Mouse (Mus musculus) hindbrain, embryonic 16.5 days (tissue): ENCODE results near the gene Man1b1. TPM values are rescaled to one million over a fixed set of nuclear protein-coding genes. Genes with fewer than 3 reads are reported as not detected.
A peak's percentile ranks its signal among the peaks of the same experiment; 100 is the strongest.

ENCODE experiments used
- ATAC-seq: fragments of 200-750 bp; cut with Nextera tagmentation; 2 replicates; pipeline ENCODE4 v1.8.0; 2017; ENCODE audit warnings: moderate TSS enrichment, moderate library complexity
- H3K27ac ChIP-seq: fragments of 300-500 bp; sonication (generic); 2 replicates; pipeline ENCODE4 v1.5.1; 2014; ENCODE audit warnings: low read depth, mild to moderate bottlenecking, control low read depth, low read length, moderate library complexity
- H3K27me3 ChIP-seq: fragments of 300-500 bp; sonication (generic); replicated peaks from 2 replicates; pipeline ENCODE4 v1.6.1; 2014; ENCODE audit warnings: low read length; ENCODE audit not compliant: control insufficient read depth, insufficient read depth
- H3K36me3 ChIP-seq: fragments of 300-500 bp; sonication (generic); 2 replicates; pipeline ENCODE4 v1.6.1; 2014; ENCODE audit warnings: mild to moderate bottlenecking, low read length, moderate library complexity, mixed read lengths; ENCODE audit not compliant: control insufficient read depth, insufficient read depth
- H3K4me1 ChIP-seq: fragments of 300-500 bp; sonication (generic); 2 replicates; pipeline ENCODE4 v1.6.1; 2014; ENCODE audit warnings: low read depth, low read length; ENCODE audit not compliant: control insufficient read depth, insufficient read depth
- H3K4me2 ChIP-seq: fragments of 300-500 bp; sonication (generic); 2 replicates; pipeline ENCODE4 v1.6.1; 2014; ENCODE audit warnings: mild to moderate bottlenecking, low read length, control low read depth, moderate library complexity
- H3K4me3 ChIP-seq: fragments of 300-500 bp; sonication (generic); 2 replicates; pipeline ENCODE4 v1.5.1; 2014; ENCODE audit warnings: mild to moderate bottlenecking, low read length, control low read depth, moderate library complexity
- H3K9ac ChIP-seq: fragments of 300-500 bp; sonication (generic); 2 replicates; pipeline ENCODE4 v1.6.1; 2014; ENCODE audit warnings: low read depth, mild to moderate bottlenecking, control low read depth, low read length, moderate library complexity
- H3K9me3 ChIP-seq: fragments of 300-500 bp; sonication (generic); 2 replicates; pipeline ENCODE4 v1.6.1; 2014; ENCODE audit warnings: mild to moderate bottlenecking, low read length, moderate library complexity; ENCODE audit not compliant: control insufficient read depth
- WGBS: fragments of 180-500 bp; shearing (Covaris S2); extraction: QIAGEN DNeasy Blood & Tissue Kit; methylation state at CpG from one replicate; pipeline ENCODE4 v1.1.7; 2014; 5-methylcytosine and 5-hydroxymethylcytosine counted together
- polyA plus RNA-seq: library from polyadenylated mRNA; unstranded; fragments of >200 nt; fragmentation: Nextera tagmentation; extraction: Ambion mirVana; gene quantifications from 2 replicates; pipeline ENCODE4 v1.2.1, GENCODE M21; 2015

Man1b1 gene
- polyA plus RNA-seq, 1 experiment from 2014 or later, result 41.6 TPM

DNA sequence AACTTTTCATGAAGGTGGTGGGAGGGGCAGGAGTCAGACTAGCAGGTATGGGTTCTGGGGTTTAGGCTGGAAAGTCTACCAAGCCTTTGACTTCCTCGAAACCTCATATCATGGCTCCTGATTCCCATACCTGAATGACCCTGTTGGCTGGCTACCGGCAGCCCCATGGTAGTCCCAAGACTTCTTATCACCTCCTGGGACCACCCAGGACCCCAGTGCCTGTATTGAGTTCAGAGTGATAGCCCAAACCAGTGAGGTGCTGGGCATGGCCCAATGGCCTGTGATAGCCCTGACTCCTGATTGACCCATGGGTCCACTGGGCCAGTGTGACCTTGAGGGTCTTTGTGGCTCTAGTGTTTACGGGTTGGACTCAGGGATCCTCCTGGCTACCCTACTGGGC is 18.6 kb downstream of the Man1b1 start:
- Histone ChIP-seq H3K27me3 (no peaks in the 10 kb centered on the region), H3K4me3 (no peak overlapping the region), H3K36me3 (peaks cover 37% of the 10 kb centered on the region), H3K9me3 (no peaks in the 10 kb centered on the region), H3K27ac (no peak overlapping the region), H3K9ac (no peak overlapping the region), H3K4me1 (peaks cover 7% of the 10 kb centered on the region), H3K4me2 (no peak overlapping the region)
- ATAC-seq, result no peak
- WGBS, result 98% methylated on average over 3 of the region's 3 CpGs

DNA sequence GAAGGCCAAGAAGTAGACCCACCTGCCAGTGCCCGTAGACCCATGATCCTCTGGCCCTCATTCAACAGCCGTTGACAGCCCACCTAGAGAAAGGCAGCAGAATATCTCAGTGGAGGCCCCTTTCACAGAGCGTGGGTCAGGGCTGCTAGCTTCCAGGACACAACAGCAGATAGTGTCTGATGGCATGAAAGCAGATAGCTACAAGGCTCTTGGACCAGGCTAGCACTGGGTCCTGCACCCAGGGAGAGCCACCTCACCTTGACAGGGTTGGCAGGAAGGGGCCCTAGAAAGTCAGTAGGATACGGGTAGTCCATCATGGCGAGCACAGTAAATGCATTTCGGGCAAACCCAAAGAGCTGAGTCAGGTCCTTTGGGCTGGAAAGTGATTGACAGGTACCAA is 22.1 kb downstream of the Man1b1 start:
- H3K27me3 ChIP-seq, result no peaks in the 10 kb centered on the region
- no peak overlapping the region for H3K27ac ChIP-seq
- H3K9me3 ChIP-seq, result no peaks in the 10 kb centered on the region
- H3K9ac ChIP-seq, result no peak overlapping the region
- H3K4me3 ChIP-seq, result no peak overlapping the region
- peaks cover 19% of the 10 kb centered on the region for H3K36me3 ChIP-seq
- no peak for ATAC-seq
- H3K4me1 ChIP-seq, result peaks cover 18% of the 10 kb centered on the region
- H3K4me2 ChIP-seq, result no peak overlapping the region
- WGBS, result 84% methylated on average over 6 of the region's 6 CpGs

DNA sequence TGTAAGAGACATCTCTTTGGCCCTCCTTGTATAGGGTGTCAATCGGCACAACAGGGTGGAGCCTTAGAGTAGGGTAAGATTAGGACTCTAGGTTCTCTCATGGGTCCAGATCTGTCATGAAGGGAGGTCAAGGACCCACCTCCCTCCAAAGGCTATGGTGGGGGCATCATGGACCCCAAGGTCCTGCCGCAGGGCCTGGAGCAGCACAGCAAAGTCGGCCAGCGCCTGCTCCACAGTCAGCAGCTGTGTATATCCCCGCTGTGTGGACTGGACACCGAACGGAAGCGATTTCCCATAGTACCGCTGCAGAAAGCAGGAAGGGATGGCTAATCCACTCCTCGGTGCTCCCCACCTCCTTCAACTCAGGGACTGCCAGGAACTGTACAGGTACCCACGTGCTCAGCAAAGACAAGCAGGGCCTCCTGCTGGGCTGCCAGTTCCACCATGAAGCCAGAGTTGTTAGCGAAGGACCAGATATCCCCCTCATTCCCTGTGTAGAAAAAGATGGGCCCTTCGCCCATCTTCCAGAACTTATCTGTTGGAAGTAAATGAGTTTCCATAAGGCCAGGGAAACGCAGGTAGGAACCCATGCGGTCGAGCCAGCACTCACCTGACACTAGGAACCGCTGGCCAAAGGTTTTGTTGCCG is 23.4 kb downstream of the Man1b1 start:
- Histone ChIP-seq H3K9ac (peak overlapping the region; percentile 70; the same call in 1 of the 2 replicates), H3K27ac (no peak overlapping the region), H3K4me1 (peaks cover 18% of the 10 kb centered on the region), H3K36me3 (peaks cover 12% of the 10 kb centered on the region), H3K9me3 (no peaks in the 10 kb centered on the region), H3K4me2 (peak overlapping the region; percentile 96), H3K4me3 (peak overlapping the region; percentile 46), H3K27me3 (no peaks in the 10 kb centered on the region)
- peak; percentile 24 for ATAC-seq
- 38% methylated on average over 18 of the region's 18 CpGs for WGBS

DNA sequence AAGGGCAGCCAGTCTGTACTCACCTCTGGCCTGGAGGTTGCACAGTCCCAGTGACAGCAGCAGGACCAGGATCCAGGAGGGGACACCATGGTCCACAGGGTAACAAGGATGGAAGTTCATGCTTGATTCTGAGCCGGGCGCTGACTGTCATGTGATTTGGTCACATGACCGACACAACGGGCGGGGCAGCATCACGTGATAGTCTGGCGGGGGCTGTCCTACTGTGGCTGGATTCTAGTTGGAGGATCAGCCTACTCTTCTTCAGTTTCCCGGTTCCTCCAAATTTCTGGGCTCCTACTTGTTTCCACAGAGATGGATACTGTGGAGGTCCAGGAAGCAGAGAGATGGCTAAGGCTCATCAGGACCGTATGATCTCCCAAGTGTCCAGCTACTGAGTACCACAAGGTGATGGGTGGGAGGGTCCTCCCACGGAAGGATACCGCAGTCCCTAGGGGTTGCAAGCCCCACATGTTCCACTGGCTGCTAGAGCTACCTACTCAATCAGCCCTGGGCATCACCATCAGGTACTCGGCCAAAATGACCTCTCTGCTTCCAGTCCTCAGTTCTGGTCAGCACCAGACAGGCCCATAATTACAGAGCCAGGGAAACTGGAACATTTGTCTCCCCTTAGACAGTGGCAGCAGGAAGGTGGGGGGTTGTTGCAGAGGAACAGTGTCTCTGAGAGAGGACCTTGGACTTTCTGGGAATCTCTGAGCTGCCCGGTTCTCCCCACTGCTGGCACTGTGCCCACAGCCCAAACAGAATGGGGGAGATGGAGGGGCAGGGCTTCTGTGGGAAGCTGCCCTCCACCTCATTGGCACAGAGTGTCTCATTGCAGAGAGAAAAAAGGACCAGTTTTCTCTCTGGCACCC is 24.3 kb downstream of the Man1b1 start, which contains the start of gene Dpp7:
Gene Dpp7 (minus strand): TSS at position 152 of the 872 bp plus-strand sequence.
- Histone ChIP-seq H3K27ac (no peak within 1 kb of the TSS), H3K9me3 (no peaks in the 10 kb centered on the region), H3K4me3 (peak within 1 kb of the TSS; percentile 46), H3K4me2 (peak within 1 kb of the TSS; percentile 96), H3K4me1 (peaks cover 18% of the 10 kb centered on the region), H3K9ac (peak within 1 kb of the TSS; percentile 70), H3K27me3 (no peaks in the 10 kb centered on the region), H3K36me3 (peaks cover 5% of the 10 kb centered on the region)
- WGBS, result 6% methylated on average over 13 of the region's 13 CpGs
- peak; percentile 88 for ATAC-seq

DNA sequence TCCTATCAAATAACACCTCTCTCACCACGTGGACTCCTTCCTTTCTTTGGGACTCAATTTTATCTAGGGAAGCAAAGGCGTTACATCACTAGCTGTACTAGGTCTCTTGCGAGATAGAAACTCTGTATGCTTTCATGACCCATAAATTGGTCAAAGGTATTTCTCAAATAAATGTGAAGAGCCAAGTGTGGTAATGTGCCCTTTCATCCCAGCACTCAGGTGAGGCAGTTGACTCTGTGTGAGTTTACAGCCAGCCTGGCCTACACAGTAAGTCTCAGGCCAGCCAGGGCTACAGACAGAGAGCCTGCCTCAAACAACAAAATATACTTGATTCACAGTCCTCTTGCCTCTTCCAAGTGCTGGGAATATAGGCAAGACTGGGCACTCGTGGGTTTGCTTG is 27.7 kb downstream of the Man1b1 start:
- Histone ChIP-seq H3K4me3 (no peak overlapping the region), H3K27me3 (peaks cover 14% of the 10 kb centered on the region), H3K4me1 (peaks cover 18% of the 10 kb centered on the region), H3K9ac (no peak overlapping the region), H3K9me3 (no peaks in the 10 kb centered on the region), H3K27ac (no peak overlapping the region), H3K36me3 (no peaks in the 10 kb centered on the region), H3K4me2 (no peak overlapping the region)
- no peak for ATAC-seq
- 83% methylated on average over 4 of the region's 4 CpGs for WGBS

DNA sequence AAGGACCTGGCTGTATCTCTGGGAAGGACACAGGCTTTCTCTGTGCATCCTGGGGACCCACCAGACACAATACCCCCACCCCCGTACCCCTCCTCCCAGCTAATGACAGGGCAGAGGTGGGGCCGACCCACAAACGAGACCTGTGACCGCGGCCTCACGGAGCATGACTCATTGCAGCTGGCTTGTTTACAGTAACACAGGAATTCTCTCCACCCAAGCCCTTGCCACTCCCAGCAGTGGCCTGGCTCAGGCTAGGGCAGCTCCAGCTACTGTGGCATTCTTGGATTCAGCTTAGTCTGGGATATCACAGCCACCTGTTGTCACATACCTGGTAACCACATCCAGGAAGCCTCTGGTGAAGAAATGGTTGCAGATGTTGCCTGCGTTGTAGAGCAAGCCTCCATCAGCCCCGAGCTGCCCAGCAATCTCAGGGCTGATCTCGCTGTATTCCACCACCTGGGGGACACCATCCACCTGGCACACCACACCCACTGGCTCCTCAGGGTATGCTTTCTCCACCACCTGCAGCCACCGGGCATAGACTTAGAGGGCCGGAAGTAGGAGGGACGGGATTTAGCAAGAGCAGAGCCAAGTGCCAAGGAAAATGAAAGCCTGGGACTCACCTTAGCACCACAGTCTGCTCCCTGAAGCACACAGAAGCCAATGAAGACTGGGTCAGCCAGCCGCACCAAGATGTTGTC is 31.5 kb downstream of the Man1b1 start:
- no peaks in the 10 kb centered on the region for H3K9me3 ChIP-seq

DNA sequence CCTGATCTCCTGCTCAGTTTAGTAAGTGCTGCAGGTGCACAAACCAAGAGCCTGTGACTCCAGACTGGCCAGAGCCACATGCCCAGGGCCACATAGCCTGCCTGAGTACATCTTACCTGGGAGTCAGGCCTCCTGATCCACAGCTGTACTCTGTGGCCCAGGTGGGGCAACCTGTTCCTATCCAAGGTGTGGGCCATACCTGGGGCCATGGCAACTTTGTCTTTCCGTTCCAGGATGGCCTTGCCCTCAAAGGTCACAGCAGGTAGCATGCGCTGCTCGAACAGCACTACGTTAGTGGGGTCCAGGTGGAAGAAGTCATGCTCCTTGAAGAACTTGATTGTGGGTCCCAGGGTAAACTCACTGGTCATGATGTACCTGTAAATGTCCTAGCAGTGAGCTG is 32.2 kb downstream of the Man1b1 start:
- peaks cover 3% of the 10 kb centered on the region for H3K4me1 ChIP-seq
- ATAC-seq, result no peak; the same call in 1 of the 2 replicates
- no peaks in the 10 kb centered on the region for H3K36me3 ChIP-seq
- H3K27ac ChIP-seq, result no peak overlapping the region
- no peak overlapping the region for H3K4me3 ChIP-seq
- peaks cover 18% of the 10 kb centered on the region for H3K27me3 ChIP-seq
- no peak overlapping the region for H3K9ac ChIP-seq
- no peak overlapping the region; the same call in 1 of the 2 replicates for H3K4me2 ChIP-seq
- 90% methylated on average over 4 of the region's 4 CpGs for WGBS
- H3K9me3 ChIP-seq, result no peaks in the 10 kb centered on the region

More for the DNA sequence above, 31.5 kb downstream of the Man1b1 start:
- no peak overlapping the region for H3K4me2 ChIP-seq
- H3K9ac ChIP-seq, result no peak overlapping the region
- H3K36me3 ChIP-seq, result no peaks in the 10 kb centered on the region
- ATAC-seq, result no peak
- H3K27me3 ChIP-seq, result peaks cover 18% of the 10 kb centered on the region
- no peak overlapping the region for H3K4me3 ChIP-seq
- peaks cover 3% of the 10 kb centered on the region for H3K4me1 ChIP-seq
- H3K27ac ChIP-seq, result no peak overlapping the region
- 69% methylated on average over 13 of the region's 13 CpGs for WGBS

DNA sequence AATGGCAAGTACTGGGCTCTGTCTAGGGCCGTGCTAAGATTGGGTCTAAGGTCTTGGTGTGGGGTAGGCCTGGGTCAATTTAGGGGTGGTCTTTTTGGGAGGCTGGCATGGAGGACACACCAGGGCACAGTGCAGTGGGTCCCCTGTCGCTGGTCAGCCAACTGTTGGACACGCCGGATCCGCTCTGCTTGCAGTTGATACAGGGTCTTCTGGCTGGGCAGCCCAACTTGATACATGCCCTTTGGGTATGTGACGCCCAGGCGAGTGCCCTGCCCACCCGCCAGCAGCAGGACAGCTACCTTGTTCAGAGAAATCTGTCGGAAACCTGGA is 32.6 kb downstream of the Man1b1 start:
- no peak for ATAC-seq
- Histone ChIP-seq H3K36me3 (no peaks in the 10 kb centered on the region), H3K9ac (no peak overlapping the region), H3K4me3 (peak overlapping the region; percentile 53), H3K4me2 (peak overlapping the region; percentile 98), H3K4me1 (peaks cover 3% of the 10 kb centered on the region), H3K9me3 (no peaks in the 10 kb centered on the region), H3K27ac (no peak overlapping the region), H3K27me3 (peaks cover 18% of the 10 kb centered on the region)
- 31% methylated on average over 9 of the region's 9 CpGs for WGBS
